Comparison of ENCODE assay signal across 21 mouse cellular contexts in the genomic region with DNA sequence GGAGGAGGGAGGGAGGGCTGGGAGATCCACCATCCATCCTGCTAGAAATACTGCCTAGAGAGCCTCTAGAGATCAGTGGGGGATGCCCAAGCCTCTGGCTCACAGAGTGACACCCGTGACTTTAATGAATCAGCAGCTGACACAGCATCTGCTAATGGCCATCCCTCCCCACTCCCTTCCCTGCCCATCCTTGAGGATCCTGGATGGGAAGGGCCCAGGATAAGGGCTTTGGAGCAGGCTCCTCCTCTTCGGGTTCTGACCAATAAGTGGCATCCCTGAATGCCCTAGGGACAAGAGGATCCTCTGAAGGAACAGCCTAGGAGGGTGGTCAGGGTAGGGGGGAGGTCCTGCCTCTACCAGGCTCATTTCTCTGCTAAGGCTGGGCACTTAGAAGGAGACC. TPM values are rescaled to one million over a fixed set of nuclear protein-coding genes. Genes with fewer than 3 reads are reported as not detected.
DNase-seq lines count a peak whose midpoint lies in the region; ATAC-seq and TF ChIP-seq lines count a peak whose summit lies in the region.
"Had no signal": no experiment of that assay in that cellular context is flagged by ENCODE, and none has a peak within 500 bp of the region (broad histone marks: within the 10 kb centered on the region; RNA-seq: fewer than 3 reads in every experiment).

No protein-coding gene starts in this region.

- no peak for DNase-seq in forebrain, embryonic 10.5 days (ENCODE audit: extremely low spot score, low spot score)
- DNase-seq in MN1 (ENCODE audit: low spot score) = peak; percentile 90
- no peak for DNase-seq in midbrain, postnatal 0 days (ENCODE audit: low spot score)
- no peak for DNase-seq in cerebellum, adult 11 months
- no peak for DNase-seq in left cerebral cortex, adult 18-20 months (ENCODE audit: low spot score in 2 of 2)
- DNase-seq: cerebellum, adult 8-10 months; gastrocnemius, postnatal 14 days; liver, embryonic 13.5 days; lung, embryonic 14.5 days; lung, postnatal 36 days; thymus, postnatal 14 days had no signal

- H3K27ac ChIP-seq in forebrain, embryonic 12.5 days = no peak overlapping the region
- no peak overlapping the region for H3K27ac ChIP-seq in forebrain, embryonic 10.5 days
- no peak overlapping the region for H3K27ac ChIP-seq in hindbrain, embryonic 15.5 days (replicated peaks)
- no peak overlapping the region for H3K27ac ChIP-seq in midbrain, postnatal 0 days (ENCODE audit: low read depth, low read length)
- H3K27ac ChIP-seq: heart, embryonic 15.5 days; kidney, postnatal 0 days; limb, embryonic 13.5 days; liver, embryonic 13.5 days; stomach, postnatal 0 days had no signal

- H3K36me3 ChIP-seq in forebrain, embryonic 12.5 days (replicated peaks) = no peaks in the 10 kb centered on the region
- H3K36me3 ChIP-seq in forebrain, embryonic 10.5 days (replicated peaks) = no peaks in the 10 kb centered on the region
- no peaks in the 10 kb centered on the region for H3K36me3 ChIP-seq in hindbrain, embryonic 15.5 days
- H3K36me3 ChIP-seq in midbrain, postnatal 0 days (ENCODE audit: insufficient read depth, low read length) = no peaks in the 10 kb centered on the region
- H3K36me3 ChIP-seq: heart, embryonic 15.5 days; limb, embryonic 13.5 days; liver, embryonic 13.5 days had no signal

- no peak overlapping the region for H3K9ac ChIP-seq in forebrain, embryonic 12.5 days
- no peak overlapping the region for H3K9ac ChIP-seq in hindbrain, embryonic 15.5 days
- H3K9ac ChIP-seq in midbrain, postnatal 0 days (replicated peaks; ENCODE audit: low read length, poor library complexity, severe bottlenecking) = no peak overlapping the region
- H3K9ac ChIP-seq: heart, embryonic 15.5 days; limb, embryonic 13.5 days; liver, embryonic 13.5 days; lung, embryonic 14.5 days had no signal

- peak; percentile 42; the same call in 1 of the 2 replicates for ATAC-seq in forebrain, embryonic 12.5 days (ENCODE audit: low FRiP score)
- ATAC-seq in hindbrain, embryonic 15.5 days (ENCODE audit: low FRiP score, low read depth) = 0 out of 2 replicates have a peak, but pooled peaks have one; percentile 40
- 0 out of 2 replicates have a peak, but pooled peaks have one; percentile 8 for ATAC-seq in midbrain, postnatal 0 days (ENCODE audit: low FRiP score)
- ATAC-seq in cerebellum, adult (ENCODE audit: insufficient number of reproducible peaks, low FRiP score, low TSS enrichment) = no peak
- ATAC-seq: activated CD4-positive, CD25-positive, alpha-beta regulatory T cell, adult 4 months; forebrain, embryonic 14.5 days; intestine, embryonic 16.5 days had no signal

- no peak for TF ChIP-seq CTCF in midbrain, postnatal 0 days (IDR thresholded peaks at IDR 0.05)

- H3K9me3 ChIP-seq in forebrain, embryonic 12.5 days = no peaks in the 10 kb centered on the region
- H3K9me3 ChIP-seq in forebrain, embryonic 10.5 days = no peaks in the 10 kb centered on the region
- no peaks in the 10 kb centered on the region for H3K9me3 ChIP-seq in hindbrain, embryonic 15.5 days
- no peaks in the 10 kb centered on the region for H3K9me3 ChIP-seq in midbrain, postnatal 0 days (ENCODE audit: low read length)
- H3K9me3 ChIP-seq: heart, embryonic 15.5 days; limb, embryonic 13.5 days; liver, embryonic 13.5 days had no signal

- peaks cover 43% of the 10 kb centered on the region for H3K27me3 ChIP-seq in forebrain, embryonic 12.5 days
- H3K27me3 ChIP-seq in forebrain, embryonic 10.5 days (ENCODE audit: poor library complexity, severe bottlenecking) = peaks cover 60% of the 10 kb centered on the region
- peaks cover 19% of the 10 kb centered on the region for H3K27me3 ChIP-seq in hindbrain, embryonic 15.5 days
- no peaks in the 10 kb centered on the region for H3K27me3 ChIP-seq in midbrain, postnatal 0 days (ENCODE audit: insufficient read depth, low read length)

- H3K4me3 ChIP-seq in forebrain, embryonic 12.5 days (replicated peaks) = no peak overlapping the region
- H3K4me3 ChIP-seq in forebrain, embryonic 10.5 days = no peak overlapping the region
- H3K4me3 ChIP-seq in hindbrain, embryonic 15.5 days = no peak overlapping the region
- H3K4me3 ChIP-seq in midbrain, postnatal 0 days (ENCODE audit: low read depth, low read length) = no peak overlapping the region
- H3K4me3 ChIP-seq: heart, embryonic 15.5 days; limb, embryonic 13.5 days; liver, embryonic 13.5 days had no signal

- peaks cover 39% of the 10 kb centered on the region for H3K4me1 ChIP-seq in forebrain, embryonic 12.5 days
- H3K4me1 ChIP-seq in forebrain, embryonic 10.5 days = peaks cover 26% of the 10 kb centered on the region
- peaks cover 30% of the 10 kb centered on the region for H3K4me1 ChIP-seq in hindbrain, embryonic 15.5 days (replicated peaks)
- peaks cover 4% of the 10 kb centered on the region for H3K4me1 ChIP-seq in midbrain, postnatal 0 days (ENCODE audit: insufficient read depth, low read length)

- H3K4me2 ChIP-seq in forebrain, embryonic 12.5 days = no peak overlapping the region
- no peak overlapping the region for H3K4me2 ChIP-seq in hindbrain, embryonic 15.5 days
- no peak overlapping the region for H3K4me2 ChIP-seq in midbrain, postnatal 0 days (ENCODE audit: low read depth, low read length, poor library complexity, severe bottlenecking)
- H3K4me2 ChIP-seq: heart, embryonic 15.5 days; limb, embryonic 13.5 days; liver, embryonic 13.5 days; lung, embryonic 14.5 days had no signal

- whole genome bisulfite sequencing in forebrain, embryonic 12.5 days = 21% methylated on average over 2 of the region's 2 CpGs
- WGBS in forebrain, embryonic 10.5 days = 14% methylated on average over 2 of the region's 2 CpGs
- 14% methylated on average over 2 of the region's 2 CpGs for whole genome bisulfite sequencing in hindbrain, embryonic 15.5 days
- WGBS in midbrain, postnatal 0 days = 33% methylated on average over 2 of the region's 2 CpGs

RNA-seq across cellular contexts. Expression of a gene that starts 55.3 kb away (rescaled TPM):
- 48.8 and 56.2 TPM in 2 replicates for polyA plus RNA-seq in forebrain, embryonic 12.5 days (2016; fragmentation: Nextera tagmentation; extraction: Ambion mirVana)
- 25.5 and 26.9 TPM in 2 replicates for polyA plus RNA-seq in forebrain, embryonic 10.5 days (2016; fragmentation: Nextera tagmentation; extraction: Ambion mirVana)
- 59.9 and 66.1 TPM in 2 replicates for polyA plus RNA-seq in hindbrain, embryonic 15.5 days (2015; fragmentation: Nextera tagmentation; extraction: Ambion mirVana)
- 85.5 and 90.3 TPM in 2 replicates for total RNA-seq in midbrain, postnatal 0 days (2014; rRNA removed)
- polyA plus RNA-seq in midbrain, postnatal 0 days (2015; fragmentation: Nextera tagmentation; extraction: Ambion mirVana) = 52.9 and 55.9 TPM in 2 replicates
- total RNA-seq in left cerebral cortex, adult 18-20 months (2021) = 10 to 100 TPM; 49.2 to 50.3 TPM

RNA-seq across cellular contexts. Expression of a gene that starts 56.5 kb away (rescaled TPM):
- 7.6 and 10.1 TPM in 2 replicates for polyA plus RNA-seq in forebrain, embryonic 12.5 days (2016; fragmentation: Nextera tagmentation; extraction: Ambion mirVana)
- polyA plus RNA-seq in forebrain, embryonic 10.5 days (2016; fragmentation: Nextera tagmentation; extraction: Ambion mirVana) = 14.1 and 14.3 TPM in 2 replicates
- 27.1 and 31.3 TPM in 2 replicates for polyA plus RNA-seq in hindbrain, embryonic 15.5 days (2015; fragmentation: Nextera tagmentation; extraction: Ambion mirVana)
- total RNA-seq in midbrain, postnatal 0 days (2014; rRNA removed) = 25.8 and 33.4 TPM in 2 replicates
- 37.8 and 40.7 TPM in 2 replicates for polyA plus RNA-seq in midbrain, postnatal 0 days (2015; fragmentation: Nextera tagmentation; extraction: Ambion mirVana)
- total RNA-seq in left cerebral cortex, adult 18-20 months (2021) = 10 to 100 TPM in 1 of 2 experiments, 1 to 10 TPM in 1; 9.2 to 10.8 TPM
- polyA plus RNA-seq: activated CD4-positive, CD25-positive, alpha-beta regulatory T cell, adult 4 months had no signal
